Comparison of ENCODE assay signal across 21 mouse cellular contexts in genomic region chr17:70626396-70626795, GRCm38 (mm10).
"Had no signal": no experiment of that assay in that cellular context is flagged by ENCODE, and none has a peak within 500 bp of the region (broad histone marks: within the 10 kb centered on the region; RNA-seq: fewer than 3 reads in every experiment).

No protein-coding gene starts in this region.

- H3K4me3 ChIP-seq: heart, embryonic 10.5 days; heart, embryonic 12.5 days; hindbrain, embryonic 13.5 days; hindbrain, embryonic 15.5 days; kidney, embryonic 15.5 days; limb, embryonic 13.5 days; limb, embryonic 15.5 days; liver, embryonic 12.5 days had no signal

- DNase-seq: gastrocnemius, postnatal 14 days; gastrocnemius, postnatal 36 days; heart, adult 18-20 months; heart, postnatal 10 days; kidney, adult 11 months; kidney, adult 2 months; kidney, adult 9 months; kidney, postnatal 14 days; kidney, postnatal 36 days; layer of hippocampus, postnatal 36 days had no signal

- H3K27ac ChIP-seq: heart, embryonic 10.5 days; hindbrain, embryonic 13.5 days; hindbrain, embryonic 15.5 days; hindbrain, postnatal 0 days; kidney, embryonic 15.5 days; kidney, postnatal 0 days; limb, embryonic 13.5 days; limb, embryonic 15.5 days; liver, embryonic 12.5 days; liver, embryonic 14.5 days had no signal
